Mouse (Mus musculus) liver, embryonic 14.5 days (tissue): ENCODE data around the gene 1500011B03Rik.

Experiments used
- CTCF ChIP-seq: IDR thresholded peaks from 2 replicates; pipeline ENCODE4 v1.5.1; 2016; ENCODE audit warnings: antibody characterized with exemption, low read depth, control low read depth
- EP300 ChIP-seq: IDR thresholded peaks from 2 replicates; pipeline ENCODE4 v1.6.1; 2016; ENCODE audit warnings: antibody characterized with exemption, low read depth

DNA sequence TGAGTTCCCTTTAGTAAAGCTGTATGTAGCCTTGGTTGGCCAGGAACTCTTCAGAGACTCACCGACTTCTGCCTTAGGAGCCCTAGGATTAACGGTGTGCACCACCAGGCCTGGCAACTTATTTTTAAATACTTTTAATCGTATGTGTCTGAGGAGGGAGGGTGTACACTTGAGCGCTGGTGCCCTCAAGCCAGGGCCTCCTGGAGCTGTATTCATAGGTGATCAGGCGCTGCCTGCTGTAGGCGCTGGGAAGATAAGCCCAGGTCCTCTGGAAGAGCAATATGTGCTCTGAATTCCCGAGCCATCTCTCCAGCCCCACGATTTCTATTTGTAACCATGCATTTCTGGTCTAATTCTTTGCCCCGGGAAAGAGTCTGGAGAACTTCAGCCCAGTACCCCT lies 16.2 kb downstream of the 1500011B03Rik start:
- TF ChIP-seq CTCF (no peak), EP300 (no peak)
